Mouse (Mus musculus): ENCODE data around the gene Olfr1163. TPM values are rescaled to one million over a fixed set of nuclear protein-coding genes. Genes with fewer than 3 reads are reported as not detected.
"Not testable (repeated sequence)": the region's sequence is repeated elsewhere in the genome, so short reads cannot be mapped to it uniquely, and the experiment has no call there.

Gene Olfr1163
- not detected for total RNA-seq (2021)

DNA sequence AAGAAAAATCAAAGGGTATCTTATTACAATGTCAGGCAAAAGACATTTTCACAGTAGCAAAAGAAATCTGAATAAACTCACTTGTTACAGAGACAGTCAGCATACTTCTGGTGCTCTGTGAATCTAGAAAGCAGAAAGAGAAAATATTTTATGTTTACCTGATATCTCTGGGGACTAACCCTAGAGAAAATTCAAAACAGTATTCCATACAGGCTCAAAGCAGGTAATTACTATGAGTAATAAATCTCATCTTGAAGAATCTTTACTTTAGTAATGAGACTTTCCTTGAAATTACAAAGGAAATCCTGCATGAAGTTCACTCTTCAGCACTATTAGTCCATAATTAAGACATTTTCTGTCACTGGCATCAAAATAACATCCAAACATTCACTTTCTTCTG, at the start of gene Olfr1163:
Gene Olfr1163, minus strand, starts transcription at position 101 of the 400 bp plus-strand sequence.
- DNase-seq (ENCODE audit: low spot score), result no peak
- intact Hi-C loops (cut with DNase I), result no loop called here

DNA sequence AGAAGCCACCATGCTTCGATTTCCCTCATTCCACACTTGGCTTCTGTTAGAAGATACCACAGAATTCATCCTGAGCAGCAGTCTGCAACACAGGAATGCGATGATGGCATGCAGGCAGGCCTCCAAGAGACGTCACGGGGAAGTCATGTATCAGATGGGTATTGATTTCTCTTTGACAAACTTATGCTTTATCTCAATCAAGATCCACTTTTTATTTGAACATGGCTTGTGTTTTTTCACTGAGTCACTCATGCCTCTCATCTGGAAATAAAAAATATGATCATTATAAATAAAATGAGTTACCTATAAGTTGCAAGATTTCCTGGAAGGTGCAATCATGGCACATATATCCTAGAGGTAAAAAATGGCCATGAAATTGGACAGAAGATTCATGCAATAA, 22.2 kb upstream of the Olfr1163 start, which contains the start of gene Olfr1164:
Gene Olfr1164, minus strand, starts transcription at position 101 of the 400 bp plus-strand sequence.
- no peak for DNase-seq (ENCODE audit: low spot score)
- intact Hi-C loops (cut with DNase I), result no loop called here

DNA sequence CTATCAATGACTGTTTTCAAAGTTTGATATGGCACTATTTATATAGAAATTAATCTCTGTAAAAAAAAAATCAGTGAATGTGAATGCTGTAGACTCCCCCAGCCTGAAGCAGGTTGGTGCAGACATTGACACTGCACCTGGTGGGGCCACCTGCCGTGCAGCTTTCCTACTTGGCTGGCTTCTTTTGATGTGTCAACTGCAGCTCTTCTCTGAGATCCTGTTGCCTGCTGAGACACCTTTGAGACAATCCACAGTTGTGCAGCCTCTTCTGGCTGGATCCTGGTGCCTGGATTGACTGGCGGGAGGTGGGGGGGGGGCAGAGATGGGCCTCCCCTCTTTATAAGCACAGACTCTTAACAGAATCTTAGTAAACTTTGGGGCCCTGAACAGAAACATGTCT, 8.0 kb downstream of the Olfr1163 start:
- intact Hi-C loops (cut with DNase I), result no loop called here
- DNase-seq (ENCODE audit: low spot score), result no peak

DNA sequence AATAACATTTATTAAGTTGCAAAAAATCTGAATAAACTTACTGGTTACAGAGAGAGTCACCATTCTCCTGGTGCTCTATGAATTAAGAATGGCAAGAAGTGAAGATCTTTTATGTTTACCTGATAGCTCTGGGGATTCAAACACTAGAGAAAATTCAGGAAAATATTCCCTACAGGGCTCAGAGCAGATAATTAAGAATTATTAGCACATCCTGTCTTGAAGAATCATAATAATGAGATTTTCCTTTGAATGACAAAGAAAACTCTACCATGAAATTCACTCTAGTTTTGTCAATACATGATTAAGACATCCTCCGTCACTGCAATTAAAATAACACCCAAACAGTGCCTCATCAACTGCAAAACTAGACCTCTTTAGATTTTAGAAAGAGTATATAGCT, 20.6 kb downstream of the Olfr1163 start, which contains the start of gene Olfr1162:
Gene Olfr1162, minus strand, starts transcription at position 101 of the 400 bp plus-strand sequence.
- intact Hi-C loops (cut with DNase I), result no loop called here
- DNase-seq (ENCODE audit: low spot score), result no peak

DNA sequence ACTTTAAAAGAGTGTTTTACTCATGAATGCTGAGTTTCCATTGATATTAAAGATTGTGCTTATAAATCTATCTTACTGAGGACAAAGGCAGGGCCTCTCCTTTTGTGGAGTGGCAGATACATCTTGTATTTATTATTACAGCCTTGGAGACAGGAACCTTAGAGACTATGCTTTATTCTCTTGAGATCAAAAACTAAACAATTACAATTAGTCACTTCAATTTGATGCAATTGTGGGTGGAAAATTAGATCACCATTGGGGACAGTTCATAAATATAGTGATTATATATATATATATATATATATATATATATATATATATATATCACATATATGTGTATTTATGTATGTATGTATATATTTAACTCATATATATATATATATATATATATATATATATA, 34.0 kb downstream of the Olfr1163 start, which contains the start of gene Olfr73:
Gene Olfr73, minus strand, starts transcription at position 101 of the 400 bp plus-strand sequence.
- DNase-seq (ENCODE audit: low spot score), result no peak
- intact Hi-C loops (cut with DNase I), result no loop called here

DNA sequence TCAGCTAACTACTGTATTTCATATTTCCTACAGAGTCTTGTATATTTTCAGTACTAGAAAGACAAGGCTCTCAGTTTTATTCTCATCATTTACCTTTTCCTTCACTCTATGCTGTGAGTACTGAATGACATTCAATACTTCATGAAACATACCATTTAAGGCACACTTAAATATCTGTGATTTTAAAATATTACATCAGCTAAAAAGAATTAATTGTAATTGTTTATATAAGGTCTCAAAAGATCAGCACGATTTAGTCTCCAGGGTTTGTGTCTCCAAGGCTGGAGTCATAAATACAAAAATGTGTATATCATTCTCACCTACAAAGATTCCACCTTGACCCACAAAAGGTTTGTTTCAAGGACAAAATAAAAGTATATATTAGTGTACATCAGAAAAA, 49.2 kb downstream of the Olfr1163 start, which contains the start of gene Olfr1161:
Gene Olfr1161, plus strand, starts transcription at position 301 of the 400 bp plus-strand sequence.
- intact Hi-C loops (cut with DNase I); DNase-seq (ENCODE audit: low spot score): not testable (repeated sequence)

Other genes with a start within 250 kb of the Olfr1163 start
- not detected for gene Olfr1148, start 241.3 kb downstream of the Olfr1163 start, total RNA-seq (2021)
- gene Olfr1150-ps1, start 227.8 kb downstream of the Olfr1163 start, total RNA-seq (2021), result not detected
- gene Olfr1151, start 216.0 kb downstream of the Olfr1163 start, total RNA-seq (2021), result not detected
- not detected for gene Olfr1152, start 205.3 kb downstream of the Olfr1163 start, total RNA-seq (2021)
- not detected for gene Olfr1153, start 176.9 kb downstream of the Olfr1163 start, total RNA-seq (2021)
- gene Olfr1154, start 166.7 kb downstream of the Olfr1163 start, total RNA-seq (2021), result not detected
- gene Olfr1155, start 126.7 kb downstream of the Olfr1163 start, total RNA-seq (2021), result not detected
- gene Olfr1156, start 118.7 kb downstream of the Olfr1163 start, total RNA-seq (2021), result not detected
- not detected for gene Olfr1157, start 103.5 kb downstream of the Olfr1163 start, total RNA-seq (2021)
- not detected for gene Olfr74, start 97.2 kb downstream of the Olfr1163 start, total RNA-seq (2021)
- not detected for gene Olfr1158, start 81.7 kb downstream of the Olfr1163 start, total RNA-seq (2021)
- not detected for gene Olfr1160, start 63.6 kb downstream of the Olfr1163 start, total RNA-seq (2021)
- gene Olfr1161, start 49.1 kb downstream of the Olfr1163 start, total RNA-seq (2021), result not detected
- gene Olfr73, start 34.1 kb downstream of the Olfr1163 start, total RNA-seq (2021), result not detected
- gene Olfr1162, start 20.7 kb downstream of the Olfr1163 start, total RNA-seq (2021), result not detected
- not detected for gene Olfr1164, start 22.1 kb upstream of the Olfr1163 start, total RNA-seq (2021)
- not detected for gene Olfr1166, start 56.4 kb upstream of the Olfr1163 start, total RNA-seq (2021)
- not detected for gene Olfr1167, start 83.4 kb upstream of the Olfr1163 start, total RNA-seq (2021)
- gene Olfr1168, start 110.0 kb upstream of the Olfr1163 start, total RNA-seq (2021), result not detected
- gene Olfr1170, start 156.5 kb upstream of the Olfr1163 start, total RNA-seq (2021), result not detected
- not detected for gene Olfr1173, start 208.0 kb upstream of the Olfr1163 start, total RNA-seq (2021)
- gene Olfr1174-ps, start 243.3 kb upstream of the Olfr1163 start, total RNA-seq (2021), result not detected

Measured in heart, postnatal 25 days (tissue).